Mouse (Mus musculus) cortical plate, adult 2 months (tissue): ENCODE measurements around the gene Ncoa1.

ENCODE experiments used
- CTCF ChIP-seq: fragments of 200-500 bp; IDR thresholded peaks from 2 replicates; pipeline ENCODE4 v1.5.1; 2011; ENCODE audit warnings: mild to moderate bottlenecking, control low read depth, low read length; ENCODE audit not compliant: insufficient read depth; ENCODE audit errors: extremely low read depth
- POLR2A ChIP-seq: fragments of 200-500 bp; IDR thresholded peaks from 2 replicates; pipeline ENCODE4 v1.6.1; 2011; ENCODE audit warnings: mild to moderate bottlenecking, low read length, control low read depth; ENCODE audit not compliant: insufficient read depth; ENCODE audit errors: extremely low read depth

GRCm38 (mm10) chr12:4198702-4199101 is 278.3 kb downstream of the Ncoa1 start:
- no peak for TF ChIP-seq CTCF
- TF ChIP-seq POLR2A: no peak
